Mouse (Mus musculus): ENCODE results near the gene Pmpca.
A peak's percentile ranks its signal among the peaks of the same experiment; 100 is the strongest.
"Not testable (repeated sequence)": the region's sequence is repeated elsewhere in the genome, so short reads cannot be mapped to it uniquely, and the experiment has no call there.

Pmpca gene

DNA sequence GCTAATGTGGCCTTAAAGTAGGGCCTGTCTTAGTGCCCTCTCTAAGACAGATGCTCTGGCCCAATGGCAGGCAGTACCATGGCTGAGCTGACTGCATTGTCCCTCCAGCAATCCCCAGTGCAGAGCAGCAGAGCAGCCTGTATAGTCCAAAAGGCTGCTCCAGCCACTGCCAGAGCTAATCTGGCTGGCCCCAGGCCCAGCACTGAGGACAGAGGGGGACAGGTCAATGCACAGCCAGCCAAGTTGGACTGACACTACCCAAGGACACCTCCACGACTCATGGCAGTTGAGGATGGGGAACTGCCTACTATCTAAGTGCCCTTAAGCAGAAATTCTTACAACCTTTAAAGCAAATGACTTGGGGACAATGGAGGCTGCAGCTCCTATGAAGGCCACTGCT lies 20.6 kb upstream of the Pmpca start:
- DNase-seq (ENCODE audit: low spot score in 2 of 2): no peak

DNA sequence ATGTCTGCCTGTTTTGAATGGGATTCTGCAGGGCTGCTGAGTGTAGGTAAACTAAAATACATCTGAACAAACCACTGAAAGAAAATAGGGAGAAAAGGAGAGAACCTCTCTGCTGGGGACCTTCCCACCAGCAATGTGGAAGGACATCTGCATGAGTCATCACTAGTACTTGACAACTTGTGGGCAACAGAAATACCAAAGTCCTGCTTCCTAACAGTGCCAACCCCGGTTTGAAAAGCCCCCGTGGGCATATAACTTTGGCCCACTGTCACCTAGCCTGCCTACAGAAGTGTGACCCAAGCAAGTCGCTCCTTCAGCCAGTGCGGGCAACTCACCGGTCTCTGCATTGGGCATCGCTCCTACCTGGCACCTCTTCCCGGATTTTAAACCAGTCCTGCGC lies 16.7 kb upstream of the Pmpca start:
- DNase-seq (ENCODE audit: low spot score in 2 of 2): no peak

DNA sequence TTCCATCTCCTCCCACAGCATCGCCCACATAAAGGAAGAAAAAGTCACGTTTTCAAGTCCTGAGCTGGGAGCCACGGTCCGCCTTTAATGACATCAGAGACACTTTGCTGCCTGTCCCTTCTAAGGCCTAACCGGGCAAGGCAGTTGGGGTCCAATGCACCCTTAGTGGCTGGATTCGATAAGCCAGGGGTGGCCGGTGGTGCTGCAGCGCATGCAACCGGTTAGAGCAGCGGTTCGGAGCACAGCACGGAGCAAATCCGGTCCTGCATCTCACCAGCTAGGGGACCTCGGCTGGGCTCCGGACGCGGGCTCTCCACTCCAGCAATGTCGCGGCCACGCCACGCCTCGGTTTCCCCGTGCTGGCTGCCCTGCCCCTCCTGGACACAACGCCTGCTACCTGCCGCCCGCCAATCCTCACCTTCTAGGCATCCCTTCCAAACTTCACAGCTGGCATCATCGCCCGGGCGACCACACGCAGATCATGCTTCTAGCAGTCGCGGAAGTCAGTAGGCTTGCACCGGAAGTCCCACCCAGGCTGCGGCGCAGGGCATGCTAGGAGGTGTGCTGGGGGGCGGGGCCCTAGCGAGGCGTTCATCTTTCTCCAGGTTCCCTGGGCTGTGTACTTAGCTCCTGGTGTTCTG lies 8.9 kb upstream of the Pmpca start, which contains the start of gene Snapc4:
Gene Snapc4 (minus strand): TSS at position 523 of the 641 bp plus-strand sequence.
- peak; percentile 59 to 73 for DNase-seq (ENCODE audit: low spot score in 2 of 2)

DNA sequence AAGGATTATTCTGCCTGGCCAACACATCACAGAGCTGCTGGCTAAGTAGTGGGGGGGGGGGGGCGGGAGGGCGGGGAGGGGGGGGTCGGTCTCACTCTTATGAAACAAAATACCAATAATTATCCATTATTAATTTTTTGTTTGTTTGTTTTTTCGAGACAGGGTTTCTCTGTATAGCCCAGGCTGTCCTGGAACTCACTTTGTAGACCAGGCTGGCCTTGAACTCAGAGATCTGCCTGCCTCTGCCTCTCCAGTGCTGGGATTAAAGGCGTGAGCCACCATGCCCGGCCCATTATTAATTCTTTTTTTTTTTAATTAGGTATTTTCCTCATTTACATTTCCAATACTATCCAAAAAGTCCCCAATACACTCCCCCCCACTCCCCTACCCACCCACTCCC lies 8.3 kb upstream of the Pmpca start:
- not testable (repeated sequence) for DNase-seq (ENCODE audit: low spot score in 2 of 2)

DNA sequence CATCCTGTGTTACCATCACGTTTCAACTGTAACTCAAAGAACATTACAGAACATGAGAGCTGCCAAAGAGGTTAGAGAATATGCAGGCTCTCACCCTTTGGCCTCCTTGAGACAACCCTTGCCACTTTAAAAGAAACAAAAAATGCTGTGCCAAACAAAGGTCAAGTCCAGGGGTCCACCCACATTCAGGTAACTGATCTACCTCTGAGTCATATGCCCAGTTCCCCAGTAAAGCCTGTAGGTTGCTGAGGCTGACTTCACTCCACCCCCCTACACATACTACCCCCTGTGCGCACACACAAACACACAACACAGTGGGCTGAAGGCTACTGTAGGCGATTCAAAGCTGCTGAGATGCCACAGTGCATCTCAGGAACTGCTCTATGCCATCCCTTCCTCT lies 1.4 kb upstream of the Pmpca start:
- DNase-seq (ENCODE audit: low spot score in 2 of 2): no peak

DNA sequence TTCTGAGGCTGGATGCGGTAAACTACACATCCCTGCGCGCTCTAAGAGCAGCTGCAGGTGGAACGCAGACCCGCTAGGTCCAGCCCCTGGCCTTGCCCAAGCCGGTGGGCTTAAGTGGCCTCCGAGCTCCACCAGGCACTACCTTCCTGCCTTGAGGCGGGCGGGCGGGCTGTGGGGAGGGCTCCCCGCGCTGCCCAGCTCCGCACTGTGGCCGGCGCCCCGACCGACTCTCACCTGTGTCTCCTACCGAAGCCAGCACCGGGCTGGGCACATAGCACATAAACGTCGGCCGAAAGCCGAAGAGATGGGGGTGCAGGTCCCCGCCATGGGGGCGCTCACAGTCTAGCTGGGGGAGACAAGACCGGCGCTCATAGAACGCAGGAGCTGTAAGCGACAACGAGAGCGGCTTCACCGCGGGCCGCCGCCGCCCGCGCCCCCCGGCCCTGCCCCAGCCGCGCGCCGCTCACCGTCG lies 421 bp upstream of the Pmpca start:
- DNase-seq (ENCODE audit: low spot score in 2 of 2): no peak

DNA sequence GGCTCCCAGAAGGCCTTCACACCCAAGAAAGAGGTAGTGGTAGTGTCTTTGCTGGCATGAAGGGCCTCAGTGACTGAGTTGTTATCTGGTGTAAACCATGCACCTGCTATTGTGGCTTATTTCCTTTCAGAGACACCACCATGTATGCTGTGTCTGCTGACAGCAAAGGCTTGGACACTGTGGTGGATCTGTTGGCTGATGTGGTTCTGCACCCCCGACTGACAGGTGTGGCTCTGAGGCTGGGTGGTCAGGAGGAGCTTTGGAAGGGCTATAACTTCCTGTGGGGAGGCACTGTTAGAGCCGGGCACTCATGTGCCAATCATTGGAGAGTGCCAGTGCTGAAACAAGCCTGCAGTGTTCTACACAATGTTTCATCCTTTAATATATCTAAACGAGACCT lies 1.8 kb downstream of the Pmpca start:
- DNase-seq (ENCODE audit: low spot score in 2 of 2): no peak

DNA sequence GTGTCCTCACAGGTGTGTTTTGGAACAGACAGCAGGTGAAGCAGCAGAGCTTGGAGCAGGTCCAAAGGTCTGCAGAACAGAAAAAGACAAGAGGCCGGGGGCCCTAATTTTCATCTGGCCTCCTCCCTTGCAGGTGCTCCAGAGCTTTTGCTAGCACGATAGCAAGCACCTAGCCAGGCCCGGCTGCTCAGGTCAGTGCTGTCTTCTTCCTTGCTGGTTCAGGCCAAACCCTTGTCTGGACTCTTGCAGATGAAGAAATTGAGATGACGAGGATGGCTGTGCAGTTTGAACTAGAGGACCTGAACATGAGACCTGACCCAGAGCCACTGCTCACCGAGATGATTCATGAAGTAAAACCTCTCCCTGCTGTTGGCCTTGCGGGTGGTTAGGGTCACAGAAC lies 2.5 kb downstream of the Pmpca start:
- DNase-seq (ENCODE audit: low spot score in 2 of 2): no peak

DNA sequence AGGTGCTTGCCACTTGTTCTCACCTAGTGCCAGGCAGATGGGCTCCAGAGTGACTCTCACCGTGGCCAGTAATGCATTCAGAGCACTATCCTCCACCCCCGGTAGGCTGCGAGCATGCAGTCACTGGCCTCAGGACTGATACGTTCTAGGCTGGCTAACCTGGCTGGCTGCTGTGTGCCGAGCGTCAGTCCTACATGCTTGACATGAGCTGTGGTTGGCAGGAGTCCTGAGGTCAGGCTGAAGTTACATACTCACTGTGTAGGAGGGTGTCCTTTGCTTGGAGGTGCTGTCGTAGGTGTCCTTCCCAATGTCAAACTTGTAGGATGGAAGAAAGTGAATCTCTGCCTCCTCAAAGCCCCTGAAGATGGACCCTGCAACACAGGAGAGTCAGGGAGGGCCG lies 9.8 kb downstream of the Pmpca start:
- DNase-seq (ENCODE audit: low spot score in 2 of 2): no peak

DNA sequence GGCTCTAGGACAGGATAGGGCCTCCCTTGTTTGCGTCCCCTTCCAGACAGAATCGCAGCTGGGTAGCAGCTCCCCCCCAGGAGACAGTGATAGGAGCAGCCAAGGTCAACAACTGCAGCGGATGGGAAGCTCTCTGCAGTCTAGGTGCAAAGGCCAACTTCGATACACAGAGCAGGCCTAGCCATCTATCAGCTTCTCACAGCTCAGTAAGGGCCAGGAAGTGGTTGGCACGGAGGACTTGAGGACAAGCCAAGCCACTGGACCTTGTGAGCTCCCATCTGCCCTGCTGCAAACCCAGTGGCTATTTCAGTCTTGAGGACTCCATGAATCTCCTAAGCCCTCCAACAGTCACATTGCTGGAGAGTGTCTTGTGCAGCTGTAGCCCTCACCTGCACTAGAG lies 10.5 kb downstream of the Pmpca start:
- DNase-seq (ENCODE audit: low spot score in 2 of 2): no peak

DNA sequence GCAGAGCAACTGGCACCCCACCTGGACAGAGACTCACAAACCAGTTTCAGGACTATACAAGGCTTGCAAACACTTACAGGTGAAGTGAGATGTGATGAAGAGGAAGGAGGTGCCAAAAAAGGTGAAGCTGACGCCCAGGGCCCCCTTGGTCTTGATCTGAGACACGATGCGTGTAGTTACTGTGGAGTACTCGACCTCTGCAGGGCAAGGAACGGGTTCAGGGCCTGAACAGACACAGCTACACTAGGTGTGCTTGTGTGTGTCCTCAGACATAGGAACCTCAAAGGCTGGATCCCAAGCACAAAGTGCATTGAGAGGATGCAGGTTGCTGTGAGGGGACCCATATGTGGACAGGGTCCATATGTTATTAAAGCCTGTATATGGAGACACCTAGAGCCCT lies 11.2 kb downstream of the Pmpca start:
- DNase-seq (ENCODE audit: low spot score in 2 of 2): no peak

DNA sequence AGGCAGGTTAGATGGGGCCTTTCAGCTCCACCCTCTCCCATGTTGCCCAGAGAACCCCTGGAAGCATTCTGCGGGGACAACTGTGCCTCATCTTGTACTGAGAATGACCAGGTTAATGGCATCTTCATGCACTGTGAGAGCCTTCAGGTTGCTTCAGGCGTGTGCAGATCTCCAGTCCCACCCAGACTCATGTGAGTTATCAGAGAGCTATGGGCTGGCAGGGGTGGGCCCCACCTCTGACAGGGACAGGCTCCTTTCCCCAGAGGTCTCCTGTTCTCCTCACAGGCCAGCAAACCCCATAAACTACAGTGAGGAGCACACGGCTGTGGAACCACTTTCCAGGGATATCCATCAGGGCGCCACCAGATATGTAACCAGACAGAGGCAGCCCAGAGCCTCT lies 11.9 kb downstream of the Pmpca start:
- DNase-seq (ENCODE audit: low spot score in 2 of 2): no peak

DNA sequence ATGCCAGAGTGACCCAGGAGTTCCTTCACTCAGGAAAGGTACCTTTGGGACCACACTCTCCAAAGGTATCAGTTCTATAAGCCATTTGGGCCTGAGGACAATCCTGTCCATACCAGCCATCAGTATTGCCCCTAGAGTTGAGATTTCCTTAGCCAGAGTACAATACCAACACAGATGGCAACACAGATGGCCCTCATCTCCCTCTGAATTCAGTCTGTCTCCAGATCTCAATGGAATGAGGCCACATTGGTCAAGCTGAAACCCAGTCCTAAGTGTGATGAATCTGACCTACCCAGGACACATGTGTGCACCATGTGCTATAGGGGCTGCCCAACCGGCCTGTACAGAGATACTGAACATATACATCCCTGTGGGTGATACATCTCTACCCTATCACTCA lies 13.1 kb downstream of the Pmpca start:
- DNase-seq (ENCODE audit: low spot score in 2 of 2): no peak

DNA sequence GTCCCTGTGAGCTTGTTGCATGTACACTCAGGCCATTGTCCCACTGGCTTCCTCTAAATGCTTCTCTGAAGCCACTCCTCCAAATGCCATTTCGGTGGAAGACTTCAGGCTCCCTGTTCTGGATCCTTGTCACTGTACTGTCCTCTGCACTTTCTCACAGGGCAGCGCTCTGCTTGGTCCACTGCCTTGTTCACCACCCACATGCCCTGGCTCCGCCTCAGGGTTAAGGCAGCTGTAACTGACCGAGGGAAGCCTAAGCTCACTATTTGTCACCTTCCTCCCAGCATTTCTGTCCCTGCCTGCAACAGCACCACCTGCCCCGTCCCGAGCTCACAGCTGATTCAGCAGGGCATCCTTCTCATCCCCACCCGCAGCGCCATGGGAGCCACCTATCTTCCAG lies 14.2 kb downstream of the Pmpca start:
- DNase-seq (ENCODE audit: low spot score in 2 of 2): no peak

DNA sequence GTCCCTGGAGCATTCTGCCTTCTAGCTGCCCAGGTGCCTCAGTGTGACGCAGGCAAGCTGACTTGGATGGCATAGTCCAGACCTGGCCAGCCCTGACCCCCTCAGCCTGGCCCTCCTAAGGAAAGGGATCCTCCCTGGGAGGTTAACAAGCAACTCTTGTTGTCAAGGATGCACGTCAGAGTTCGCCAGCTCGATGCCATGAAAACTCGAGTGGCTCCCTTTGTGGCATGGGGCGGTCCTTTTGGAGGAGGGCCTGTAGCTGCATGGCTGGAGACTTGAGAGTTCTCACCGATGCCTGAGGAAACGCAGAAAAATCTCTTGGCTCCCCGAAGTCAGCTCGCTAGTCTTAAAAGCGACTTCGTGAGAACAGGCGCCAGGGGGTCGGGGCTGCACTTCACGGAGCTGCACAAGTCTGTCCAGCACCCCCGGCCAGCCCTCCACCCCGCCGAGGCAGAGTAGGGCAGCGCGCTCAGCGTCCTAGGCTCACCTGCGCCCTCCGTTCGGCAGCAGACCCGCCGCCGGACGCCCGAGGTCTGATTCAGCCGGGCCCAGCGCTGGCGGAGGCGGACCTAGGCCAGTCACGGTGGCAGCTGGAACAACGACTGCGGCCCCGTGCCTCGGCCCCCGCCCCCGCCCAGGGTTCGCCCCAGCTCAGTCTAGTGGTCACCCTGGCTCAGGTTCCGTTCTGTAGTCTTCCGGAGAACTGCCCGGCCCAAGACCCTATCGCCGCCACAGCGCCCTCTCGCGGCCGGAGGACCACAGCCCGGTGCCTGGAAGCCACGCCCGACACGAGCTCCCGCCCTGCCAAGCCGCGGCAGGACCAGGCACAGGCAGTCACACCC lies 19.6 kb downstream of the Pmpca start, which contains the start of gene Inpp5e:
Gene Inpp5e (minus strand): TSS at position 689 of the 842 bp plus-strand sequence.
- DNase-seq (ENCODE audit: low spot score in 2 of 2): peak; percentile 99 to 100

DNA sequence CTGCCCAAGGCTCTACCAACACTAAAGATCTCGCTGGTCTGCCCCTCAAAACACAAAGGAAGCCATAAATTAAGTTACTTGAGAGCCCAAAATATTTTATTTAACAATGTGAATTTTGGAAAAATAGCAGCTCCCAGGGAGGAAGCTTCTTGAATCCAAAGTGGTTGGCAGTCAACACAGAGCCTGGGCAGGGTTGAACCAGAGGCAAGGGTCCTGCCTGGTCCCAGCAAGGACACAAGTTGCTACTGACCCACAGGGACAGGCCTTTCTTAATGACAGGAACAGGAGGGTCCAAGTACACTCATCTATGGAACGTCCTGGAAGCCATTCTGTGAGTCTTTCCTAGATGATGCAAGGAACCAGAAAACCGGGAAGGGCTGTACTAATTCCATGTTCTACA lies 20.2 kb downstream of the Pmpca start:
- no peak for DNase-seq (ENCODE audit: low spot score in 2 of 2)

DNA sequence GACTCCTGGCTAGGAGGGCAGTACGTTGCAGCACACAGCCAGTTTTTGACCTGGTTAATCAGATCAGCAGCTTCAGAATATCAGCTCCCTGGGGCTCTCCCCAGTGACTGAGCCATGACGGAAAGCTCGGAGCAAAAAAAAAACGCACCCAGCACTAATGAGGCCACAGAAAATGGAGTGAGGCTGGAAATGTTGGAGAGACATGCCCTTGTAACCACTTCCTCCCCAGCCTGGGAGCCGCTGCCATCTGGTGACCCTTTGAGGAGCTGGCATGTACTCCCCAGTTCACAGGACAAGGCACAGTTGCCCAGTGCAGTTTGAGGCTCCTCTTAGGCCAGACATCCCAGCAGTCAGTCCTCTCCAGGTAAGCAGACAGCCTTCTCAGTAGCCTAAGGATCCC lies 21.0 kb downstream of the Pmpca start:
- DNase-seq (ENCODE audit: low spot score in 2 of 2): no peak

DNA sequence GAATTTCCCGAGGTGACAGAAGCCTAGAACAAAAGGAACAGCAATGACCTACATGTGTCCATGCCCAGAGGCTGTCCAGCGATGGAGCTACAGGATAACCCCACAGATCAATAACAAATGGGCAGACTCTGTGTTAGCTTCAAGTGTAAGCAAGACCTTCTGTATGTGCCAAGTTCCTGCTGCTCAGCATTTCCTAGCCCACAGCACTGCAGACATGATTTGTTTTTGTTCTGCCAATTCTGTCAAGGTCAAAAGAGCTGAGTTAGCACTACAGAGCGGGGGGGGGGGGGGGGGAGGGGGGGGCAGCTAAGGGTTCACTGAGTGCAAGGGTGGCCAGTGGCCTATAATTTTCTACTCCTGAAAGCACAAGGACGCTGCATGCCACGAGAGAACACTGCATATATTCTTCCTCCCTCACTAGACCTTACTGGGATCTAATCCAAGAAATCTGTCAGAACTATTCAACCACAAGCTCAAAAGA lies 21.8 kb downstream of the Pmpca start:
- no peak for DNase-seq (ENCODE audit: low spot score in 2 of 2)

DNA sequence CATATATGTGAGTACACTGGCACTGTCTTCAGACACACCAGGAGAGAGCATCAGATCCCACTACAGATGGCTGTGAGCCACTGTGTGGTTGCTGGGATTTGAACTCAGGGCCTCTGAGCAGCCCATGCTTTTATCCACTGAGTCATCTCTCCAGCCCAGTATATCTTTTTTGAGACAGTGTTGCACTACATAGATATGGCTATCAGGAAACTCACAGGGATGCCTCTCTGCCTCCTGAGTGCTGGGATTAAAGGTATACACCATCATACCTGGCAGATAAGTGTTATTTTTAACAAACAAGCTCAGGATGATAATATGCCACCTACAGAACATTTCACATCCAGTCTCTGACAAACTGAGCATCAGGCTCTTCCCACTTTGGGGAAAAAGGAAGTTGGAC lies 27.9 kb downstream of the Pmpca start:
- DNase-seq (ENCODE audit: low spot score in 2 of 2): no peak

DNA sequence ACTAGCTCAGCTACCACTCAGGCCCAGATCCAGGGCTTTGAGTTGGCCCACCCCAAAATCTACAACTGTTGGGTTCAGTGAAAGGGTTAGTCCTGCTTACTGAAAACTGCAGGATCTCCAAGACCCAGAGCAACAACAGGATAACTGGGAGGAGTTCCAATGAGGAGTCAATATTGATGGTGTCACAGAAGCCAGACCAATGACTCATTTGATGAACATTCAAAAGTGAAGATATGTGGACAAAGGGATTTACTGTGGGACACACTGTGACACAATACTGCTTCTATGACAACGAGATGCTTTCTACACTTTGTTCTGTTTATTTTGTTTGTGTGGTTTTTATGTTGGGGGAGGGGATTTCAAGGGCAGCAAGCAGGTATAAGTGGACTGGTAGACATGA lies 29.0 kb downstream of the Pmpca start:
- no peak for DNase-seq (ENCODE audit: low spot score in 2 of 2)

DNA sequence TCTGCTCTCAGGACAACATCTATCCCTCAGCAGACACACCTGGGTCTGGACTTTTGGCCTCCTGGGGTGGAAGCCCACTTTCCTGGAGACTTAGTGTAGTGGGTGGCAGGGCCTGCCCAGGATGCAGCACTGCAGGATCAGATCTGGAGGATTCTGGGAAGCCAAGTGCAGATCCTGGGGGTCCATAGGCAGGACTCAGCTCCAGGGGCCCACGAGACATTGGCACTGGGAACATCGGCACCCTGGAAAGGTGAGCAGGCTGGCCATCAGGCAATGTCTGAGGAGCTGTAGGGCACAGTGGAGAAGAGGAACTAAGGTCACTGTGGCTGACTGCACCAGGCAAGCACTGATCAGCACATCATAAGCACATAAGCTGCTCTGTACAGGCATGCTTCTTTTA lies 32.8 kb downstream of the Pmpca start:
- no peak for DNase-seq (ENCODE audit: low spot score in 2 of 2)

DNA sequence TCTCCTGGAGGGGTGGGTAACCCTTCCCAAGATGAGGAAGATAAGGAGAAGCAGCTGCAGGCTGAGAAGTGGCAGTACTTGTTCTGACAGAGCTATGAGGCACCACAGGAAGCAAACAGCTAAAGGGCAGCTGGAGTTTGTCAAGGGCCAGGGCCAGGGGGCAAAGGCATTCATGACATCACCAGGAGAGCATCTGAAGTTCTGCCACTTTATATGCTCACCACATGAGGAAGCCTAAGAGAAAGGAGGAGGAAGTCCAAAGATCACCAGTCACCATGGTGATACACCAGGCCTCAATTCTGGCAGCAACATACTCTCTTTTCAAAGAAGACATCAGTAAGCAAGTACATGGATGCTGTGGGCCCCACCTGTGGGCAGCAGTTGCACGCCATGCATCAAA lies 33.9 kb downstream of the Pmpca start:
- no peak for DNase-seq (ENCODE audit: low spot score in 2 of 2)

DNA sequence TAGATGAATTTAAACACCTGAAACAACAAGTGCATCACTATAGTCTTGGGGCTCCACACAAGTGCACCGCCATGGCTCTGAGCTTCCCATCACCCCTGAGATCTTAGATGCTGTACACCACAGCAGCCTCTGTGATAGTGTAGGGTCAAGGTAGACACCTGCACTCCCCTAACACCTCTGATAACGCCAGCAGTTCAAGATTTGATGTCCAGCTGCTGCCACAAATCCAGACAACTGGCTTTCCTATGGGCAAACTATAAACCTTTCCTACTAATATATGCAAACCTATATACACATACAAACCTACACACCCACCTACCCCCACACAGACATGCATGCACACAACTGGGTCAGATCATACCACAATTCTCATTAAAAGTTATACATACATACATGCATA lies 35.4 kb downstream of the Pmpca start:
- no peak for DNase-seq (ENCODE audit: low spot score in 2 of 2)

All from spleen, postnatal 14 days (tissue).